Mouse (Mus musculus) CD4-positive naive resting alpha-beta T cell, adult 76 days (primary cell): ENCODE measurements around the gene Pdk4. TPM values are rescaled to one million over a fixed set of nuclear protein-coding genes. Genes with fewer than 3 reads are reported as not detected.

Experiments used
- total RNA-seq: library from RNA; stranded (reverse); gene quantifications from one replicate; pipeline ENCODE4 v1.2.4, GENCODE M21; 2023

The Pdk4 gene
- total RNA-seq, result not detected

GRCm38 (mm10) chr6:5495961-5496853 is at the start of gene Pdk4:
Gene Pdk4, minus strand, starts transcription at chr6:5496309.

Other genes with a start within 250 kb of the Pdk4 start
- gene Pon3, start 240.0 kb downstream of the Pdk4 start, total RNA-seq, result 1.6 TPM
- 45.3 TPM for gene Pon2, start 197.9 kb downstream of the Pdk4 start, total RNA-seq
- gene Asb4, start 112.9 kb downstream of the Pdk4 start, total RNA-seq, result not detected
- gene Dync1i1, start 229.3 kb upstream of the Pdk4 start, total RNA-seq, result not detected